Mouse (Mus musculus) embryonic facial prominence, embryonic 15.5 days (tissue): ENCODE measurements around the gene Cabin1. TPM values are rescaled to one million over a fixed set of nuclear protein-coding genes. Genes with fewer than 3 reads are reported as not detected.

Experiments
- ATAC-seq: fragments of 200-750 bp; cut with Nextera tagmentation; 2 replicates; pipeline ENCODE4 v1.8.0; 2017; ENCODE audit warnings: low read depth, moderate TSS enrichment; ENCODE audit not compliant: insufficient number of reproducible peaks, low FRiP score, low TSS enrichment
- H3K27ac ChIP-seq: fragments of 300-500 bp; sonication (generic); replicated peaks from 2 replicates; pipeline ENCODE4 v1.5.1; 2015; ENCODE audit warnings: mild to moderate bottlenecking, inconsistent platforms
- H3K27me3 ChIP-seq: fragments of 300-500 bp; sonication (generic); 2 replicates; pipeline ENCODE4 v1.6.1; 2015; ENCODE audit warnings: inconsistent platforms
- H3K36me3 ChIP-seq: fragments of 300-500 bp; sonication (generic); 2 replicates; pipeline ENCODE4 v1.6.1; 2015; ENCODE audit warnings: mild to moderate bottlenecking, inconsistent platforms
- H3K4me1 ChIP-seq: fragments of 300-500 bp; sonication (generic); 2 replicates; pipeline ENCODE4 v1.6.1; 2015; ENCODE audit warnings: inconsistent platforms
- H3K4me2 ChIP-seq: fragments of 300-500 bp; sonication (generic); replicated peaks from 2 replicates; pipeline ENCODE4 v1.6.1; 2015; ENCODE audit warnings: mild to moderate bottlenecking, inconsistent platforms
- H3K4me3 ChIP-seq: fragments of 300-500 bp; sonication (generic); replicated peaks from 2 replicates; pipeline ENCODE4 v1.5.1; 2015; ENCODE audit warnings: mild to moderate bottlenecking, inconsistent platforms
- H3K9ac ChIP-seq: fragments of 300-500 bp; sonication (generic); 2 replicates; pipeline ENCODE4 v1.6.1; 2015; ENCODE audit warnings: inconsistent platforms
- H3K9me3 ChIP-seq: fragments of 300-500 bp; sonication (generic); replicated peaks from 2 replicates; pipeline ENCODE4 v1.6.1; 2016; ENCODE audit warnings: inconsistent platforms
- WGBS: fragments of 180-500 bp; shearing (Covaris S2); methylation state at CpG from one replicate; pipeline ENCODE4 v1.1.7; 2015; 5-methylcytosine and 5-hydroxymethylcytosine counted together
- polyA plus RNA-seq: library from polyadenylated mRNA; unstranded; fragments of >200 nt; fragmentation: Nextera tagmentation; extraction: Ambion mirVana; gene quantifications from 2 replicates; pipeline ENCODE4 v1.2.1, GENCODE M21; 2015

The Cabin1 gene
- polyA plus RNA-seq, 1 experiment from 2014 or later, result 30.0 TPM

- ATAC-seq, result no peak
- Histone ChIP-seq H3K27me3 (no peaks in the 10 kb centered on the region), H3K9ac (no peak overlapping the region), H3K27ac (no peak overlapping the region), H3K9me3 (no peaks in the 10 kb centered on the region), H3K4me2 (no peak overlapping the region), H3K4me3 (no peak overlapping the region), H3K36me3 (peaks cover 49% of the 10 kb centered on the region), H3K4me1 (peaks cover 16% of the 10 kb centered on the region)
- WGBS, result 75% methylated on average over 6 of the region's 6 CpGs
Observed at GRCm38 (mm10) chr10:75661381-75661780, 102.8 kb downstream of the Cabin1 start.

DNA sequence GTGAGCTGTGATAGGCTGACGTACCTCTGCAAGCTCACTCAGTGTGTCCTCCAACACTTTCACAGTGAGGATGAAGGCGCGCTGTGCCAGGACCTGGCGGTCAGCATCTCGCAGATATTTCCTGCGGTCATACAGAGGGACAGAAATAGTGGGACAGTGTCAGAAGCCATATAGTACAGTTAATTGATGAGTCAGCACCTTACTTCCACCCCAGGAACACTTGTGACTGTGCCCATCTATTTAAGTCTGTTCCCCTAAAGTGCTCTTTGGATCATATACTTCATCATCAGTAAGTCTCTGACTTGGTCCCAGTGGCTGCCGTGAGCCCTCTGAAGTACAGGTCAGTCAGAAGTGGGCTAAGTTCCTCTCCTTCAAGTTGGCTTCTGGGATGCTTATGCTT is 106.4 kb downstream of the Cabin1 start:
- Histone ChIP-seq H3K27ac (no peak overlapping the region), H3K36me3 (peaks cover 72% of the 10 kb centered on the region), H3K4me3 (no peak overlapping the region), H3K9me3 (no peaks in the 10 kb centered on the region), H3K4me2 (no peak overlapping the region), H3K9ac (no peak overlapping the region), H3K27me3 (no peaks in the 10 kb centered on the region), H3K4me1 (no peaks in the 10 kb centered on the region)
- 96% methylated on average over 7 of the region's 7 CpGs for WGBS
- ATAC-seq, result no peak

DNA sequence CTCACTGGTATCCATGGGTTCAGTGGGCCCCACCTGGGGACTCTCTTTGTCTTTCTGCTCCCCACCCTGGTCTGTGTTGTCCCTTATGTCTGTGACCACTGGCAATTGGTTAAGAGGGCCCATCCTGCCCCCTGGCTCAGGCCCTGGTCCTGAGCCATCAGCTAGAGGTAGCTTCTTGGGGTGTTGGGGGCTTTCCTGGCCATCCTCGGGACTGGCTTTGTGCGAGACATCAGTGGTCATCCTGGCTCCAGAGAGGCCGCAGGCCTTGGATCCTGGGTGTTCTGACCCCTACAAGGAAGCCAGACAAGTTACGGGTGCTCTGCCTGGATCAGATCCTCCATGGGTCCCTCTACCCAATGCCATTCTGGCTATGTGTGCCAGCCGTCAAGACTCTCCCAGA is 107.0 kb downstream of the Cabin1 start:
- no peak for ATAC-seq
- no peaks in the 10 kb centered on the region for H3K27me3 ChIP-seq
- peaks cover 78% of the 10 kb centered on the region for H3K36me3 ChIP-seq
- 87% methylated on average over 5 of the region's 5 CpGs for WGBS
- no peak overlapping the region for H3K4me3 ChIP-seq
- no peaks in the 10 kb centered on the region for H3K9me3 ChIP-seq
- no peak overlapping the region for H3K27ac ChIP-seq
- H3K9ac ChIP-seq, result no peak overlapping the region
- H3K4me2 ChIP-seq, result no peak overlapping the region
- no peaks in the 10 kb centered on the region for H3K4me1 ChIP-seq

DNA sequence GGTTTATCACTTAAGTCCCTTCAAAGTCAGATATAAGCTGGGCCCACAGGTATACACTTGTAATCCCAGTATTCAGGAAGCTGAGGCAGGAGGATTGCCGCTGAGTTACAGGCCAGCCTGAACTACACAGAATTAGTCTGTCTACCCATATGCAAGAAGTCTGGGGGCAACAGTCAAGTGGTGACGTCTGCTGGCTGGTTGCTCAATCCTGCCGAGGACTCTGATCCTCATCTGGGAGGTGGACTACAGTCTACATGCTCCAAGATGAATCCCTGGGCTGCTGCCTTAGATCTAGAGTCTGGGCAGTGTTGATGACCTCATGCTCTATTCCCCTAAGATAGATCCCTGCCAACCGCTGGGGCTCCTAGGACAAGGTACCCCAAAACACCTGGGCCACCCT is 110.1 kb downstream of the Cabin1 start:
- H3K4me1 ChIP-seq, result no peaks in the 10 kb centered on the region
- H3K36me3 ChIP-seq, result peaks cover 97% of the 10 kb centered on the region
- no peaks in the 10 kb centered on the region for H3K27me3 ChIP-seq
- no peak for ATAC-seq
- 89% methylated on average over 4 of the region's 4 CpGs for WGBS
- no peaks in the 10 kb centered on the region for H3K9me3 ChIP-seq
- no peak overlapping the region for H3K4me2 ChIP-seq
- no peak overlapping the region for H3K4me3 ChIP-seq
- H3K27ac ChIP-seq, result no peak overlapping the region
- H3K9ac ChIP-seq, result no peak overlapping the region

- peaks cover 94% of the 10 kb centered on the region for H3K36me3 ChIP-seq
- H3K9ac ChIP-seq, result no peak overlapping the region
- no peak overlapping the region for H3K4me2 ChIP-seq
- no peak for ATAC-seq
- no peak overlapping the region for H3K4me3 ChIP-seq
- H3K4me1 ChIP-seq, result no peaks in the 10 kb centered on the region
- H3K9me3 ChIP-seq, result no peaks in the 10 kb centered on the region
- WGBS, result 95% methylated on average over 16 of the region's 16 CpGs
- H3K27me3 ChIP-seq, result no peaks in the 10 kb centered on the region
- H3K27ac ChIP-seq, result no peak overlapping the region
Observed at GRCm38 (mm10) chr10:75651381-75652068, 112.6 kb downstream of the Cabin1 start.

- H3K36me3 ChIP-seq, result peaks cover 87% of the 10 kb centered on the region
- H3K4me2 ChIP-seq, result no peak overlapping the region
- H3K27me3 ChIP-seq, result no peaks in the 10 kb centered on the region
- H3K27ac ChIP-seq, result no peak overlapping the region
- no peaks in the 10 kb centered on the region for H3K9me3 ChIP-seq
- H3K4me3 ChIP-seq, result no peak overlapping the region
- no peak overlapping the region for H3K9ac ChIP-seq
- WGBS, result 92% methylated on average over 6 of the region's 6 CpGs
- no peaks in the 10 kb centered on the region for H3K4me1 ChIP-seq
- no peak for ATAC-seq
Observed at GRCm38 (mm10) chr10:75650306-75650902, 113.7 kb downstream of the Cabin1 start.

GRCm38 (mm10) chr10:75649406-75649995 is 114.6 kb downstream of the Cabin1 start:
- Histone ChIP-seq H3K4me1 (no peaks in the 10 kb centered on the region), H3K36me3 (peaks cover 81% of the 10 kb centered on the region), H3K27ac (no peak overlapping the region), H3K9ac (no peak overlapping the region), H3K9me3 (no peaks in the 10 kb centered on the region), H3K4me2 (no peak overlapping the region), H3K27me3 (no peaks in the 10 kb centered on the region), H3K4me3 (no peak overlapping the region)
- ATAC-seq, result no peak
- 90% methylated on average over 4 of the region's 4 CpGs for WGBS

- no peak overlapping the region for H3K27ac ChIP-seq
- H3K9me3 ChIP-seq, result no peaks in the 10 kb centered on the region
- ATAC-seq, result no peak
- no peaks in the 10 kb centered on the region for H3K27me3 ChIP-seq
- H3K4me3 ChIP-seq, result no peak overlapping the region
- H3K4me2 ChIP-seq, result no peak overlapping the region
- H3K36me3 ChIP-seq, result peaks cover 76% of the 10 kb centered on the region
- peaks cover 5% of the 10 kb centered on the region; the same call in 1 of the 2 replicates for H3K4me1 ChIP-seq
- H3K9ac ChIP-seq, result no peak overlapping the region
- WGBS, result 84% methylated on average over 7 of the region's 7 CpGs
Observed at GRCm38 (mm10) chr10:75649001-75649400, 115.1 kb downstream of the Cabin1 start.

DNA sequence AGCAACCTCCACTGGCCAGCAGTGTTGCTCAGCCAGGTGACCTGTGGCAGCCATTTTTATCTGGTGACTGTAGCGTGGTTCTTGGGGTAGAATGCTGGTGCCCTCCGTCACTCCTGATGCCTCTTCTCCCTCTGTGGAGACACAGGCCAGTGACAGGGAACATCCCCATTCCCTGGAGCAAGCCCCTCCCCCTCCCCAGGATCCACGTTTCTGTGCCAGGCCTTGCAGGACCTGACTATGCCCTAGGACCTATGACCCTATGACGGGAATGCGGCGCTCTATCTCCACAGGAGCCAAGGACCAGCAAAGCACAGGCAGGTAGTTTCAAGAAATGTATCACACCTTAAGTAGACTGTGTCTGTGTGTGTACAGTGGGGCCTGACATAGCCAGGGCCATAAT is 116.0 kb downstream of the Cabin1 start:
- Histone ChIP-seq H3K4me1 (peaks cover 14% of the 10 kb centered on the region), H3K9me3 (no peaks in the 10 kb centered on the region), H3K27ac (no peak overlapping the region), H3K4me3 (no peak overlapping the region), H3K4me2 (no peak overlapping the region), H3K36me3 (peaks cover 67% of the 10 kb centered on the region), H3K9ac (no peak overlapping the region), H3K27me3 (no peaks in the 10 kb centered on the region)
- WGBS, result 87% methylated on average over 6 of the region's 6 CpGs
- ATAC-seq, result no peak

DNA sequence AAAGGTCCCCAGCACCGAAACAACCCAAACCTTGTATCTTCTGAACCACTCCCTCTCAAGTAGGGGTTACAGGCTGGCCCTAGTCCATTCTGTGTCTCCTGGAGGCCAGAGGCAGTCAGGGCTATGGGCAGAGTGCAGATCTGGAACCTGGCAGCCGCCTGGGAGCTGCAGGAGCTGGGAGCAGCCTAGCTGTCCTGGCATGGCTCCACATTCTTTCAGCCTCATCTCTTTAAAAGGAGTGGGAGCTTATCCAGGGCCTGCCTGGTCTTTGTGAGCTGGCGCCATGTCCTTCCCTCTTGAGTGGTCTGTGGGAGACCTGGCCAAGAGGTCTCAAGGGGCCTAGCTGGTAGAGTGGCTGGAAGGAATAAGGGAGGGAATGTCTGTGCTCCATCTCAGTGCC is 116.8 kb downstream of the Cabin1 start:
- WGBS, result 69% methylated on average over 3 of the region's 3 CpGs
- H3K36me3 ChIP-seq, result peaks cover 60% of the 10 kb centered on the region
- ATAC-seq, result no peak

DNA sequence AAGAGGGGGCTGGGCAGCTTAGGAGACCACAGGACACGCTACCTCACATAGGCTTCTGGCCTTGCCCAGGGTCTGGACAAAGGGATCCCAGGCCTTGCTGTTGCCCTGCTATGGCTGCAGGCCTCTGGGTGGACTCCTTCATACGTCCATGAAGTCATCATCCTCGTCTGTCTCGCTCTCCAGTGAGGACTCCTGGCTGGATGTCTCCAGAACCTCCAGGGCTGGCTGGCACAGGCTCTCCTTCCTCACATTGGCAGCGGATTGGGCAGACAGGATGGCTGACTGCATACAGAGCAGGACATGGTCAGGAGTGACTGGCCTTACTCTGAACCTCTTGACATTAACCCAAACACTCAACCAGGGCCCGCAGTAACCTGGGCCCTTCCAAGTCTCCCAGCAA is 117.7 kb downstream of the Cabin1 start:
- Histone ChIP-seq H3K27ac (no peak overlapping the region), H3K4me3 (no peak overlapping the region), H3K36me3 (peaks cover 50% of the 10 kb centered on the region), H3K4me2 (no peak overlapping the region), H3K27me3 (no peaks in the 10 kb centered on the region), H3K9me3 (no peaks in the 10 kb centered on the region), H3K4me1 (peaks cover 15% of the 10 kb centered on the region), H3K9ac (no peak overlapping the region)
- 92% methylated on average over 6 of the region's 6 CpGs for WGBS
- no peak for ATAC-seq

More for the DNA sequence above, 116.8 kb downstream of the Cabin1 start:
- no peak overlapping the region for H3K4me3 ChIP-seq
- peaks cover 15% of the 10 kb centered on the region for H3K4me1 ChIP-seq
- H3K27me3 ChIP-seq, result no peaks in the 10 kb centered on the region
- peak overlapping the region; percentile 34; the same call in 1 of the 2 replicates for H3K27ac ChIP-seq
- no peak overlapping the region for H3K4me2 ChIP-seq
- H3K9ac ChIP-seq, result no peak overlapping the region
- no peaks in the 10 kb centered on the region for H3K9me3 ChIP-seq
